Mouse (Mus musculus) regulatory T cell (primary cell): ENCODE measurements around the gene Dll1.

Source experiments
- in situ Hi-C: fragments of 300-600 bp; cut with MboI, MseI; formaldehyde crosslinking; loops from one replicate; pipeline ENCODE4 v1.15.1; 2025; ENCODE audit warnings: high pct_unique_total_duplicates

Dll1 gene

GRCm38 (mm10) chr17:15379741-15380526 is 3.3 kb upstream of the Dll1 start:
- in situ Hi-C loops, result loop anchor here (25.0 kb wide), 1 partner anchor 343 kb away; the partner anchor contains the start of genes Ermard, Gm3448 and Tcte3

DNA sequence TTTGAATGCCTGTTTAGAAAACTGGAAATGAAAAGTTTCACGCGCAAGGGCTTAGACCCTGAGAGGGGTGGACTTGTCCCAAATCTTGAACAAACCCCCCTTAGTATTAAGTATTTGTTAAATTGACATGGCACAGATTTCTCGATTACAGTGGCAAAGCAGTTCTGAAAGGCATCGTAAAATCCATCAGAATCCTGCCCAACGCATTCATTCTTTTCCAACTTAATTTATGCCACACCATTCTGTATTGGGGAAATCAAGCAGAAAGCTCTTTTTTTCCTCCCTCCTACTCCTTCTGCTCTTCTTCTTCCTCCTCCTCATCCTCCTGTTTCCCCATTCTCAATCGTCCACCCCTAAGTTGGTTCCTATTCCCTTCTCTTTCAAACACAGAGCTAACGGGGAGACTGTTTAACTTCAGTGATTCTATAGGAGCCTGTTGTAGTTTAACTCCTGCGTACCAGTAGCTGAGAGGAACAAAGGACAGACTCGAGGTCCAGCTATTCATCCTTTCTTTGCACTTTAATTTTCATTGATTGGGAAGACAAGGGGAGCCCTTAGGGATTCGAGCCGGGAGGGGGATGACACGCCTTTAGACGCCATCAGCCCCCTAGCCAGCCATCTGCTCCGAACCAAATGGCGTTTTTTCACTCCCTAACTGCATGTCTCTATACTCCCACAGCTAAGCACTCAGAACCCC is 1.9 kb upstream of the Dll1 start:
- in situ Hi-C loops, result loop anchor here (25.0 kb wide), 1 partner anchor 341 kb away; the partner anchor contains the start of genes Ermard, Gm3448 and Tcte3

DNA sequence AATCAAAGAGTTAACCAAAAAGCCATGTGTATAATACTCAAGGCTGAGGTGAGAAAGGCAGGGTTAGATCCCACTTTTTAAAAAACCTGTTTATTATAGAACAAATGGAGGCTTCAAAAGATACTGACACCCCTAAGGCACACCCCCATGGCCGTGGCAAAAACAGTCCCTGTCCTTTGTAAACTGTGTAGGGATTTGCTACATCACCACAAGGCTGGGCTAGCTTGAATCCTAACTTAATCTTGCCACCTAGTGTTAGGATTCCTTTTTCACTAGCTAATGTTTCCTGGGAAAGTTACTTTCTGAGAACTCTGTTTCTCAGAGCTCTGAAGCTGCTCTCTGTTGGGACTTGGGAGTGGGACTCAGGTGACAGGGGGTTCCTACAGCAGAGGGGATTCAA is 1.2 kb upstream of the Dll1 start:
- in situ Hi-C loops, result loop anchor here (25.0 kb wide), 1 partner anchor 341 kb away; the partner anchor contains the start of genes Ermard, Gm3448 and Tcte3

DNA sequence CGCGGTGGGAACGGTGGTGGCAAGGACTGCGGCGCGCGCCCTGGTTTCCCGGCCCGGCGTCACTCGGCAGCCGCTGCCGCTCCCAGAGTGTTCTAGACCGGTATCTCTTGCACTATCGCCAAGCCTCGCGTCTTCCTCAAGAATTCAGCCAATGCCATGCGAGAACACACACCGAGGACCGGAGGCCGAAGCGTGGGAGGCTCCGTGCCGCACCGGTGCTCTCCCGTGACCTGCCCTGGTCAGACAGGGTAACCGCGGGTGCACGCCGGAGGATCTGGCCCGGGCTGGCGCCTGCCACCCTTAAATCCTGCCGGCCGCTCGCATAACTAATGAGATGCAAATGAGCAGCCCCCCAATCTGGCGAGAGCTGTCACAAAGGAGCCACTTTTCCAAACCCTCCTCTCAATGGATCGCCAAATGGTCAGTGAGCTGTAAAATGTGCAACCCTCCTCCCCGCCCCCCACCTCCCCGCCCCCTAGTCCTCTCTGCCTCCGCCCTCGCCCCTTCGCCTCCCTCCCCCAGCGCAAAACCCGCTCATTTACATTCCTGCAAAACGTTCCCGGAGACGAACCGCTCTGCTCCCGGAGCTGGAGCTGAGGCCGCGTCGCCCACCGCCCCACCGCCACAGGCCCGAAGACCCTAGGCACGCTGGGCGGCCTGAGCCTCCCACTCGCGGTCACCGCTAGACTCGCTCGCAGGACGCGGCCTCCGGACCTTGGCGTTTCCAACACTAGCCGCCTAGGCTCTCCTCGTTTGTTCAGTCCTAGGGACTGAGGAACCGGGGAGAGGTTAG is 775 bp downstream of the Dll1 start:
- in situ Hi-C loops, result loop anchor here (25.0 kb wide), 1 partner anchor 339 kb away; the partner anchor contains the start of genes Ermard, Gm3448 and Tcte3

GRCm38 (mm10) chr17:15375224-15375623 is 1.4 kb downstream of the Dll1 start:
- in situ Hi-C loops, result loop anchor here (25.0 kb wide), 1 partner anchor 338 kb away; the partner anchor contains the start of genes Ermard, Gm3448 and Tcte3

DNA sequence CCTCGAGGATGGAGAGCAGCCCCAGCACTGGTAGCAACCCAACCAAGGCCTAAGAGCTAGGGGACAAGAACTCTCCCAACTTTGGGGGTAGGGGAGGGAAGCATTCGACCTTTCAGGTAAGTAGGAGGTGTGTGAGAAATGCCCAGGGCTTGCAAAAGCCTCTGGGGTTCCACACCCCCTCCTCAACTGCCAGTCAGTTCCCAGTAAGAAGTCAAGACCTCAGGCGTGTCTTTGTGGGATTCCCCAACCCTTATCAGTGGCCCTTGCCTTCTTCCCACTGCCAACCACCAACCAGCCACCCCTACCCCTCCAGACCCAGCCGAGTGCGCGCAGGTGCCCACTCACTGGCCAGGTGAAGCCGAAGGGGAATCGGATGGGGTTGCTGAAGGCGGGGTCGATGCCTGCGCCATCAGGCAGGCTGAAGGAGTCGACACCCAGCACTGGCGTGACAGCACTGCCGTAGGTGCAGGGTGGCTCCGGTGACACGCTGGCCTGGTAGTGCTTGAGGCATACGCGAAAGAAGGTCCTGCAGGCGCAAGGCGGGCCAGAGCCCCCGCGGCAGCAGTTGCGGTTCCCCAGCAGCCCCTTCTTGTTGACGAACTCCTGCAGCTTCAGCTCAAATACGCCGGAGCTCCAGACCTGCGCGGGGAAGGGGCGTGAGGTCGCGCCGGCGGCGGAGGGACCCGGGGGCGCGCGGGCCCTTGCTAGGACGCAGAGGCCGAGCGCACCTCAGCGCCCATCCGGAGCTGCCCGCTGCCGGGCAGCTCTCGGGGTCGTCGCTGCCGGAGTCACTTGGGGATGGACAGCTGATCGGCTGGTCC is 2.1 kb downstream of the Dll1 start:
- in situ Hi-C loops, result loop anchor here (25.0 kb wide), 1 partner anchor 337 kb away; the partner anchor contains the start of genes Ermard, Gm3448 and Tcte3

DNA sequence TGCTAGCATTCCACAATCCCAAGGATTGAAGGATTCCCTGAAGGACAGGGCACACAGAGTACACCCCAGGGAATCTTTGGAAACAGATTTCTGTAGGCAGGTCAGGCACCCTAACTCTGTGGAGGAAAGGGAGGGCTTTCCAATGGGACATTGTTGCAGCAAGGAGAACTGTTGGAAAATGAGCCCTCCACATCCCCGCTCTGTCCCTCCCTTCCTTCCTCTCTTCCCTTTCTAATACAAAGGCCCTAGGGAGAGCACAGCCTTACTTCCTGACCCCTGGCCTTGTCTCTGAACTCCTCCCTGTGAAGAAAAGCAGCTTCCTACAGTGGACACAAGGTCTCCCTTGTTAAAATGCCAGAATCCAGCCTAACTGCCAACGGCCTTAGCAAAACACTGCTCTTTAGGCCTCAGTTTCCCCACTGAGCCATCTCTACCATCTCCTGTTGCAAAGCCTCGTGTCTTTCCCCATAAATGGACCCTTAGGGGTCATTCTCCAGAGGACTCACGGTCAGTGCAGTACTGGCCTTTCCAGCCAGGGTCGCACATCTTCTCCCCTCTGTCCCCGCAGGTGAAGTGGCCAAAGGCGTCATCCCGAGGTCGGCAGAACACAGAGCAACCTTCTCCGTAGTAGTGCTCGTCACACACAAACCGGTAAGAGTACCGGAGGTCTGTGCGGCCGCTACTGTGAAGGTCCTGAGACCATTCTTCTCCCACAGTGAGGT is 3.6 kb downstream of the Dll1 start:
- in situ Hi-C loops, result no loop called here

DNA sequence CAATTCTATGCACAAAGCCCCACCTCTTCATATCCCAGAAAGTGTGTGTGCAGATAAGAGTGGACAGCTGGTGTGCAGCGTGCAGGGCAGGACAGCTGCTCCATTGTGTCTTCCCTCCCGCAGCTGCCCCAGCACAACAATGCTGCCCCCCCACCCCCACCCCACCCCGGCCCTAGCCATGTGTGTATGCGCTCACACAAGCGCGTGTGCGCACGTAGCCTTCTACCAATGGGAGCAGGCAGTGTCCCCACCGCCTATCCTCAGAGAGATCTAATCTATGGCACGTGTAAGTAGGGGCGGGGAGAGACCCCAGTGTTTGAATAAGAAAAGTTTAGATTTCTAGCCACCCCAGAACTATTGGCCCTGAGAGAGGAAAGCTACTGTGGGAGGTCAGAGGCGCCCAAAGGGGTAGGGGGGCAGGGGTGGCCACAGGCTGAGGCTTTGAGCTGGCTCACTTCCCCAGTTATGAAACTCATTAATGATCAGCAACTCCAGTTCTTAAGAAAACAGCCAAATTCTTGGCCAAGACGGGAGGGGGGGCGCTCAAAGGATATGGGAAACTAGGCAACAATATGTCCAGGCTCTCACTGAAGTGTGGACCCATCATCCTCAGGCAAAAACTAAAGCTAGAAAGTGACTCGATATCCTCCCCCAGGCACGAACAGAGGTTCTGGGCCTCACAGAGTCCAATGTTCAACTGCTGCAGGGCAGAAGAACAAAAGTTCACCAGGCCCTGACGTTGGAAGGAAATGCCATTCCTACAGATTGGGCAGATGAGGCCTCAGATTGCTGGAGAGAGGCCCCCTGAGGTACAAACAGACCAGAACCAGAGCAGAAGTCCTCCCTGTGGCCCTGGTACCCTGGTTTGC is 4.5 kb downstream of the Dll1 start:
- in situ Hi-C loops, result no loop called here

DNA sequence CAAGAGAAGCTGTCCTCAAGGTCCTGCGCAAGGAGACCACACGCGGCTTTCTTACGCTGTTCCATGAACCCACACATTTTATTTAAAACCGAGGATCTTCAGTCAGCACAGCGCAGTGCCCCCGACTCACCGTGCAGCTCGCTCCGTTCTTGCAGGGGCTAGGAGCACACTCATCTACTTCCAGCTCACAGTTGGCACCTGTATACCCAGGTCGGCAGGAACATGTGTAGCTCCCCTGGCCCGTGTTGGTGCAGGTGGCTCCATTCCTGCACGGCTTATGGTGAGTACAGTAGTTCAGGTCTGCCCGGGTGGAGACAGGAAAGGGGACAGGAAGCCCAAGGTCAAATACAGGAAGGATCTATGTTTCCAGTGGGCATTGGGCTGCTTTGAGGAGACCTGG is 6.3 kb downstream of the Dll1 start:
- in situ Hi-C loops, result no loop called here

DNA sequence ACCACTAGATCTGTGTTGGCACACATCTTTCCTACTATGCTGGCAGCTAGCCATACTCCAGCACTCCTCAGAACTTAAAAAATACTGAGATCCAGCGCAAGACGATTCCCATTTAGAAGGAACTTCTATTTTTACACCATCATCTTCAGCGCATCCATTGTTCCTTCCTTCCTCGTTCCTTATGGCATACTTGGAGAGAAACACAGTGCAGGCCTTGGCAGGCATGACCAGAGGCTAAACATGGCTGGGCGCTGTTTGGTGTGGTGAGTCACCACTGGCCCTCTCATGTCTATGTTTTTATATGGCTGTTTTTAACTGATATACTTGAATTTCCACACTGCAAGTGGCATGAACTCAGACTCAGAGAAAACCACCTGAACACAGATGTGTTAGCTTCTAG is 11.0 kb downstream of the Dll1 start:
- in situ Hi-C loops, result loop anchor here (10.0 kb wide), 1 partner anchor 521 kb away; no protein-coding TSS in a partner anchor

- in situ Hi-C loops, result loop anchor here (10.0 kb wide), 1 partner anchor 519 kb away; no protein-coding TSS in a partner anchor
Measured at GRCm38 (mm10) chr17:15363656-15364055, 13.0 kb downstream of the Dll1 start.

DNA sequence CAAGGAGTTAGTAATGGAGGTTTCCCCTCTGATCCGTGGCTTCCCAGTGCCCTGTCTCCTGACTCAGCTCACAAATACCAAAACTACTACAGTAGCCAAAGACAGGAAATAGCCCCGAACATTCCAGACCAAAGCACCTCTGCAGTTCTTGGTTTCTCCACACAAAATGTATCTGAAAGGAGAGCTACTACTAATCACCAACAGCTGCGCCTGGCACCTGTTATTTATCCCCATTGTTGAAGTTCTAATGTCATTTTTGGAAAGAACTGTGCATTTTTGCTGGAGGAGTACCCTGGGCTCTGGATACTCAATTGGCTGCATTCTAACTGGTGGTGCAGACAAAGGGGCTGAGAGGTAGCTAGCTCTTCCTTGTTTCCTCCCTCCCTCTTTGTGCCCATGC is 19.6 kb downstream of the Dll1 start:
- in situ Hi-C loops, result no loop called here

DNA sequence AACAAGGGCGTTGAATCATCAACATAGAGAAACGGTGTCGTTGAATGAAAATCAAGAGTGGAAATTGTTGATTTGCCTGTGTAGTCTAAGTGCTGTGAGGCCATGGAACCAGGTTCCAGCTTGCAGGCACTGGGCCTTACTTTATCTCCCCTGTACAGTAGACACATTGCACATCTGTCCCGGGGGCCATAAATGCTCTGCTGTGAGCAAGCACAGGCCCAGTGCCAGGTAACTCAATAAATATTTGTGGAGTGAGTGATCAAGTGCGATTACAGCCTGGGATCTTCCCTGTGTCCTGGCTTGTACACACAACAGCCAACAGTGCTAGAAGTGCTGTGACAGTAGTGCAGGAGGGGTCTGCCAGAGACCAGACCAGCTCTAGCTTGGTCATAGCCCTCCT is 20.1 kb downstream of the Dll1 start:
- in situ Hi-C loops, result no loop called here

GRCm38 (mm10) chr17:15355072-15355471 is 21.6 kb downstream of the Dll1 start:
- in situ Hi-C loops, result no loop called here

GRCm38 (mm10) chr17:15354006-15354405 is 22.7 kb downstream of the Dll1 start:
- in situ Hi-C loops, result no loop called here

DNA sequence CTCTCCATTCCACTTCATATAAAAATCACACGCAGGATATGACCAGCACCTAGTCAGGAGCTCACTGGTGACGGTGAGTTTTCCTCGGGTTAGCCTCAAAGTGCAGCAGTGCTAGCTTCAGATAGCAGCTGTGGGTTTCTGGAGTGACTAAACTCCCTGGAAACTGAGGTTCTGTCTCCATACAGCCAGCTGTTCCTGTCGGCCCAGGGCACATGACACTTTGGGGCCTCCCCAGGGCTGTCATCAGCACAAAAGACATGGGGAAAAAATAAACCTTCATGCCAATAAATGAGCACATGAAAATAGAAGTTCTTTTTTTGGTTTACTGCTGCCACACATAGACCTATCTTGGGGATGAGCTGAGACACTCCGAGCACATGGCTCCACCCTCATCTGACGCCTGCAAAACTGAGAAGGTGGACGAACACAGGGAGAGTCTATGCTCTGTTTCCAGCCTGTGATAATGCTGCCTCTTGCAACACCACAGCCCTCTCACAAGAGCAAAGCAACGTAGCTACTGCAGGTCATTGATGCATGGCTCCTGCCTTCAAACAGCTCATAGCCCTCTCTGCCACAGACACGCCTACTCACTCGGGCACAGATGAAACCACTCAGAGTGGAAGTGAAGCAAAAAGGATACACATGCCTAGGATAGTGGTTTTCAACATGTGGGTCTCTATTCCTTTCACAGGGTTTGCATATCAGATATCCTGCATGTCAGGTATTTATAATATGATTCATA is 23.6 kb downstream of the Dll1 start:
- in situ Hi-C loops, result no loop called here

GRCm38 (mm10) chr17:15350152-15350551 is 26.5 kb downstream of the Dll1 start:
- in situ Hi-C loops, result no loop called here

DNA sequence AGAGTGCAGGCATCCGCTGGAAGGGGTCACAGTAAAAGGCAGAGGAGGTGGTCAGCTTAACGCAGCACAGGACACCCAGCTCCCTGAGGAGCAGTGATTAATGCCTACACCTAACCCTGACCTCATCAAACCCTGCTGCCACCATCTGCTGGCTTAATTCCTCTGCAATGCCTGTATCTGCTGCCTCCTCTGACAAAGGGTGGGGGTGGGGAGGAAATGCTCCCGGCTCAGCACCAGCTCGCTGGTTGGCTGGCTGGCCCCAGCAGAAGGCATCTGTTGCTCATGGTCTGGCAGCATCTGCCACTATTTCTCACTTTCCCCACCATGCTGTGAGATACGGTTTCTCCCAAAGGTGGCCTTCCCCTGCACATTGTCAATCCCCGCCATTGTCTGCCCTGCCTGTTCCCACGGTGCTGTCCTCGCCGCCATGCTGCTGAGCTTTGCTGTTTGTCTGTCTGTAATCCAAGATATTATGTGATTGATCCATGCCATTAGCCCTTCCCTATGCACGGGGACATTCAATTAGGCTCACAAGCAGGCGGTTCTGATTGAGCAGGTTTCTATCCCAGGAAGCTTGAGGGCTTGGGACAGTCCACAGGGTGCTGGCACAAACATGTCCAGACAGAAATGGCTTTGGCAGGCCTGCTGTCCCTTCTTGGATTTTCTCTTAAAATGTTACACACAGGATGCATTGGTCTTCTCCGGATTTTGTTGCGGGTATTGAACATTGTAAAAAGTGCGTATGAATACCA is 33.4 kb downstream of the Dll1 start:
- in situ Hi-C loops, result no loop called here
